Mouse (Mus musculus) CH12.LX (cell line): ENCODE measurements around the gene Gm6993. TPM values are rescaled to one million over a fixed set of nuclear protein-coding genes. Genes with fewer than 3 reads are reported as not detected.

Experiments used
- DNase-seq: peaks from one replicate; pipeline ENCODE4 v3.0.0-alpha.2; 2013; ENCODE audit errors: extremely low read depth
- H3K27ac ChIP-seq: 2 replicates; pipeline ENCODE4 v1.5.1; 2012; ENCODE audit warnings: low read depth, mild to moderate bottlenecking, control low read depth, moderate library complexity; ENCODE audit not compliant: insufficient read depth
- H3K27me3 ChIP-seq: replicated peaks from 2 replicates; pipeline ENCODE3; 2012; ENCODE audit warnings: inconsistent platforms
- H3K36me3 ChIP-seq, 2 experiments: replicated peaks in 1 of 2; 2 replicates each; pipeline versions ENCODE3 to v1.6.1; 2012; ENCODE audit warnings: inconsistent platforms in 1 of 2, low read length in 1 of 2, mild to moderate bottlenecking in 1 of 2, mixed read lengths in 1 of 2, moderate library complexity in 1 of 2; ENCODE audit not compliant: control insufficient read depth in 1 of 2, insufficient read depth in 1 of 2
- H3K4me1 ChIP-seq, 2 experiments: 2 replicates each; pipeline ENCODE4 v1.6.1; 2012; ENCODE audit warnings: inconsistent platforms in 1 of 2, moderate library complexity in 1 of 2; ENCODE audit not compliant: insufficient read depth in 2 of 2, control insufficient read depth in 1 of 2
- H3K4me2 ChIP-seq: 2 replicates; pipeline ENCODE4 v1.6.1; 2012; ENCODE audit warnings: low read depth, mild to moderate bottlenecking, control low read depth; ENCODE audit not compliant: poor library complexity, insufficient read depth, severe bottlenecking
- H3K4me3 ChIP-seq, 3 experiments: fragments of 150-350 bp in 1 of 3; sonication (generic) in 1 of 3; replicated peaks in 1 of 3; 2 replicates each; pipeline versions ENCODE3 to v1.5.1; 2011 to 2012; ENCODE audit warnings: low read depth in 2 of 3, low read length in 2 of 3, mild to moderate bottlenecking in 2 of 3, moderate library complexity in 2 of 3, control low read depth in 1 of 3, improper control_type of control experiment in 1 of 3, inconsistent platforms in 1 of 3, mixed read lengths in 1 of 3; ENCODE audit not compliant: poor library complexity in 1 of 3
- H3K79me2 ChIP-seq: replicated peaks from 2 replicates; pipeline ENCODE4 v1.6.1; 2012; ENCODE audit warnings: mild to moderate bottlenecking, moderate library complexity; ENCODE audit not compliant: control insufficient read depth, poor library complexity, insufficient read depth, severe bottlenecking; ENCODE audit errors: extremely low read depth
- H3K9ac ChIP-seq: 2 replicates; pipeline ENCODE4 v1.6.1; 2012; ENCODE audit warnings: low read depth, mild to moderate bottlenecking, control low read depth, moderate library complexity; ENCODE audit not compliant: insufficient read depth
- H3K9me3 ChIP-seq: replicated peaks from 2 replicates; pipeline ENCODE3; 2012; ENCODE audit warnings: low read length, inconsistent platforms, mixed read lengths
- BHLHE40 ChIP-seq: IDR thresholded peaks from 2 replicates; pipeline ENCODE4 v1.6.1; 2011; ENCODE audit warnings: mild to moderate bottlenecking, low read depth, low read length, improper control_type of control experiment
- CHD1 ChIP-seq: IDR thresholded peaks from 2 replicates; pipeline ENCODE4 v1.6.1; 2012; ENCODE audit warnings: low read depth, low read length, improper control_type of control experiment, inconsistent platforms
- CHD2 ChIP-seq: IDR thresholded peaks from 2 replicates; pipeline ENCODE4 v1.6.1; 2011; ENCODE audit warnings: low read length, improper control_type of control experiment
- E2F4 ChIP-seq: IDR thresholded peaks from 2 replicates; pipeline ENCODE4 v1.6.1; 2011; ENCODE audit warnings: low read depth, low read length, improper control_type of control experiment; ENCODE audit not compliant: insufficient replicate concordance
- ELF1 ChIP-seq: IDR thresholded peaks from 2 replicates; pipeline ENCODE4 v1.6.1; 2014; ENCODE audit warnings: low read depth, mild to moderate bottlenecking, inconsistent platforms, low read length, improper control_type of control experiment
- EP300 ChIP-seq: IDR thresholded peaks from 2 replicates; pipeline ENCODE4 v1.6.1; 2011; ENCODE audit warnings: low read length, improper control_type of control experiment
- ETS1 ChIP-seq: conservative IDR thresholded peaks from 2 replicates; pipeline ENCODE4 v1.6.1; 2012; ENCODE audit warnings: low read depth, mild to moderate bottlenecking, inconsistent platforms, low read length, improper control_type of control experiment, moderate library complexity
- GABPA ChIP-seq: IDR thresholded peaks from 2 replicates; pipeline ENCODE4 v1.6.1; 2012; ENCODE audit warnings: low read depth, low read length, improper control_type of control experiment, inconsistent platforms; ENCODE audit not compliant: insufficient replicate concordance
- HCFC1 ChIP-seq: IDR thresholded peaks from 2 replicates; pipeline ENCODE4 v1.6.1; 2012; ENCODE audit warnings: low read depth, mild to moderate bottlenecking, inconsistent platforms, low read length, improper control_type of control experiment
- MAFK ChIP-seq: IDR thresholded peaks from 2 replicates; pipeline ENCODE4 v1.6.1; 2011; ENCODE audit warnings: low read length, improper control_type of control experiment; ENCODE audit not compliant: insufficient replicate concordance
- MAZ ChIP-seq: IDR thresholded peaks from 2 replicates; pipeline ENCODE4 v1.6.1; 2012; ENCODE audit warnings: low read depth, mild to moderate bottlenecking, inconsistent platforms, low read length, improper control_type of control experiment, moderate library complexity
- MEF2A ChIP-seq: IDR thresholded peaks from 2 replicates; pipeline ENCODE4 v1.6.1; 2014; ENCODE audit warnings: low read depth, mild to moderate bottlenecking, inconsistent platforms, low read length, improper control_type of control experiment, borderline replicate concordance
- MXI1 ChIP-seq: IDR thresholded peaks from 2 replicates; pipeline ENCODE4 v1.6.1; 2011; ENCODE audit warnings: mild to moderate bottlenecking, low read depth, low read length, improper control_type of control experiment
- MYC ChIP-seq: IDR thresholded peaks from 2 replicates; pipeline ENCODE4 v1.6.1; 2011; ENCODE audit warnings: low read depth, mild to moderate bottlenecking, improper control_type of control experiment, low read length
- NELFE ChIP-seq: IDR thresholded peaks from 2 replicates; pipeline ENCODE4 v1.6.1; 2011; ENCODE audit warnings: low read depth, low read length, improper control_type of control experiment
- NRF1 ChIP-seq: IDR thresholded peaks from 2 replicates; pipeline ENCODE4 v1.6.1; 2014; ENCODE audit warnings: low read depth, mild to moderate bottlenecking, inconsistent platforms, low read length, improper control_type of control experiment, moderate library complexity
- POLR2AphosphoS2 ChIP-seq: IDR thresholded peaks from 2 replicates; pipeline ENCODE4 v1.6.1; 2011; ENCODE audit warnings: low read depth, low read length, improper control_type of control experiment
- RAD21 ChIP-seq: IDR thresholded peaks from 2 replicates; pipeline ENCODE4 v1.6.1; 2011; ENCODE audit warnings: low read depth, mild to moderate bottlenecking, low read length, improper control_type of control experiment, moderate library complexity
- RCOR1 ChIP-seq: conservative IDR thresholded peaks from 2 replicates; pipeline ENCODE4 v1.6.1; 2012; ENCODE audit warnings: low read depth, mild to moderate bottlenecking, inconsistent platforms, low read length, improper control_type of control experiment
- SIN3A ChIP-seq: IDR thresholded peaks from 2 replicates; pipeline ENCODE4 v1.6.1; 2012; ENCODE audit warnings: low read length, improper control_type of control experiment, inconsistent platforms
- TBP ChIP-seq: conservative IDR thresholded peaks from 2 replicates; pipeline ENCODE4 v1.6.1; 2011; ENCODE audit warnings: low read depth, low read length, improper control_type of control experiment
- UBTF ChIP-seq: IDR thresholded peaks from 2 replicates; pipeline ENCODE4 v1.6.1; 2012; ENCODE audit warnings: low read depth, mild to moderate bottlenecking, inconsistent platforms, low read length, improper control_type of control experiment, moderate library complexity
- USF1 ChIP-seq: IDR thresholded peaks from 2 replicates; pipeline ENCODE4 v1.6.1; 2014; ENCODE audit warnings: low read depth, mild to moderate bottlenecking, inconsistent platforms, low read length, improper control_type of control experiment
- ZKSCAN1 ChIP-seq: IDR thresholded peaks from 2 replicates; pipeline ENCODE4 v1.6.1; 2012; ENCODE audit warnings: low read depth, inconsistent platforms, low read length, improper control_type of control experiment, borderline replicate concordance
- ZNF384 ChIP-seq: IDR thresholded peaks from 2 replicates; pipeline ENCODE4 v1.6.1; 2012; ENCODE audit warnings: low read depth, low read length, improper control_type of control experiment, inconsistent platforms
- dilution Hi-C: fragments of 300-500 bp; cut with MboI; formaldehyde crosslinking; loops from 2 replicates; pipeline ENCODE4 v1.14.3; 2020; ENCODE audit warnings: low sequenced_read_pairs; ENCODE audit not compliant: extremely low pct_unique_long_range_greater_than_20kb, extremely low pct_ligation_motif_present
- in situ Hi-C: fragments of 300-500 bp; cut with MboI; formaldehyde crosslinking; loops from 3 replicates; pipeline ENCODE4 v1.14.3; 2019; ENCODE audit warnings: low sequenced_read_pairs, low pct_ligation_motif_present, low pct_unique_long_range_greater_than_20kb, mixed read lengths
- polyA plus RNA-seq: library from polyadenylated mRNA; unstranded; fragments of >175 nt; gene quantifications from 2 replicates; pipeline ENCODE4 v1.2.1, GENCODE M21; 2012; ENCODE audit warnings: low read depth; ENCODE audit not compliant: insufficient read length
- total RNA-seq, 2 experiments: library from RNA; depleted of rRNA; stranded (reverse); fragments of 300-350 nt in 1 of 2; fragments of >200 nt in 1 of 2; gene quantifications; 2 replicates each; pipeline ENCODE4 v1.2.3; 2012 to 2014

Gene Gm6993
- total and polyA plus RNA-seq, 3 experiments, result not detected

- TF ChIP-seq NELFE (no peak), RCOR1 (no peak), MXI1 (no peak), SIN3A (no peak), UBTF (no peak), HCFC1 (no peak), CHD1 (no peak), GABPA (no peak), MEF2A (no peak), EP300 (no peak), MYC (no peak), BHLHE40 (no peak), ETS1 (no peak), ELF1 (no peak)
- dilution Hi-C loops, result no loop called here
- Histone ChIP-seq H3K9me3 (no peaks in the 10 kb centered on the region), H3K4me2 (no peak overlapping the region), H3K27ac (no peak overlapping the region), H3K79me2 (no peaks in the 10 kb centered on the region), H3K4me3 (no peak overlapping the region), H3K4me1 (peaks cover 0 to 3% of the 10 kb centered on the region in 2 experiments; a peak in 1 of 4 replicates), H3K27me3 (no peaks in the 10 kb centered on the region), H3K9ac (no peak overlapping the region), H3K36me3 (no peaks in the 10 kb centered on the region)
- in situ Hi-C loops, result no loop called here
- no peak for DNase-seq
Measured at GRCm38 (mm10) chr12:31281100-31281591, 40.6 kb downstream of the Gm6993 start.

GRCm38 (mm10) chr12:31282241-31282640, 41.7 kb downstream of the Gm6993 start:
- no peaks in the 10 kb centered on the region for H3K9me3 ChIP-seq
- H3K9ac ChIP-seq, result no peak overlapping the region
- no peaks in the 10 kb centered on the region for H3K79me2 ChIP-seq
- TF ChIP-seq POLR2AphosphoS2 (no peak), NELFE (no peak), MAFK (no peak), MXI1 (no peak), CHD2 (no peak), TBP (no peak), MYC (no peak), ZKSCAN1 (no peak), ELF1 (no peak), NRF1 (no peak), RAD21 (no peak), E2F4 (no peak), SIN3A (no peak), ZNF384 (no peak), USF1 (no peak), ETS1 (no peak), MAZ (no peak)
- TF ChIP-seq, all 38 proteins: peak for 0
- H3K4me3 ChIP-seq, result no peak overlapping the region
- no peak for DNase-seq
- H3K27me3 ChIP-seq, result no peaks in the 10 kb centered on the region
- no peak overlapping the region for H3K27ac ChIP-seq
- in situ Hi-C loops (no loop called here), dilution Hi-C loops (no loop called here)
- no peaks in the 10 kb centered on the region for H3K36me3 ChIP-seq
- no peak overlapping the region for H3K4me2 ChIP-seq
- H3K4me1 ChIP-seq, result peaks cover 0 to 3% of the 10 kb centered on the region in 2 experiments; a peak in 1 of 4 replicates
